Mouse (Mus musculus): Measurements from ENCODE around the gene Os9.

- TF ChIP-seq CTCF (IDR thresholded peaks at IDR 0.05; ENCODE audit: control insufficient read depth, insufficient read depth, insufficient replicate concordance, low read depth, low read length) (no peak), POLR2A (IDR thresholded peaks at IDR 0.05; ENCODE audit: control insufficient read depth, low read depth, low read length) (no peak)
These were observed 59.4 kb downstream of the Os9 start for GRCm38 (mm10) chr10:127061513-127061912.

Data from testis, adult 2 months (tissue).